Mouse (Mus musculus) frontal cortex, postnatal 25 days (tissue): ENCODE data around the gene Gstm6.
"Not testable (repeated sequence)": the region's sequence is repeated elsewhere in the genome, so short reads cannot be mapped to it uniquely, and the experiment has no call there.

Source experiments
- DNase-seq, 2 experiments: peaks; one replicate each; pipeline ENCODE4 v3.0.0; 2022; ENCODE audit warnings: low spot score in 2 of 2

The Gstm6 gene

GRCm38 (mm10) chr3:107943239-107943990 lies at the start of gene Gstm6:
Gstm6 (minus strand) TSS chr3:107943749.
- DNase-seq = no peak

GRCm38 (mm10) chr3:107986041-107986562 lies 42.6 kb upstream of the Gstm6 start, which contains the start of gene Gstm2:
Gstm2 (minus strand) TSS chr3:107986453.
- no peak for DNase-seq

GRCm38 (mm10) chr3:107985141-107985540 lies 41.6 kb upstream of the Gstm6 start:
- not testable (repeated sequence) for DNase-seq

GRCm38 (mm10) chr3:107984471-107984870 lies 40.9 kb upstream of the Gstm6 start:
- DNase-seq = no peak

- no peak for DNase-seq
Measured at GRCm38 (mm10) chr3:107983771-107984170, 40.2 kb upstream of the Gstm6 start.

- no peak for DNase-seq
Measured at GRCm38 (mm10) chr3:107982726-107983125, 39.2 kb upstream of the Gstm6 start.

- no peak for DNase-seq
Measured at GRCm38 (mm10) chr3:107981261-107981660, 37.7 kb upstream of the Gstm6 start.

- DNase-seq = no peak
Measured at GRCm38 (mm10) chr3:107977691-107978090, 34.1 kb upstream of the Gstm6 start.

- DNase-seq = no peak
Measured at GRCm38 (mm10) chr3:107974237-107974636, 30.7 kb upstream of the Gstm6 start.

GRCm38 (mm10) chr3:107972070-107972469 lies 28.5 kb upstream of the Gstm6 start:
- no peak for DNase-seq

- not testable (repeated sequence) for DNase-seq
Measured at GRCm38 (mm10) chr3:107971101-107971500, 27.6 kb upstream of the Gstm6 start.

GRCm38 (mm10) chr3:107968724-107969395 lies 25.3 kb upstream of the Gstm6 start, which contains the start of gene Gstm3:
Gstm3 (minus strand) TSS chr3:107969283.
- DNase-seq = no peak

GRCm38 (mm10) chr3:107966631-107967030 lies 23.1 kb upstream of the Gstm6 start:
- DNase-seq = no peak

GRCm38 (mm10) chr3:107965592-107965991 lies 22.0 kb upstream of the Gstm6 start:
- no peak for DNase-seq

- no peak for DNase-seq
Measured at GRCm38 (mm10) chr3:107964656-107965308, 21.2 kb upstream of the Gstm6 start.

GRCm38 (mm10) chr3:107964026-107964425 lies 20.5 kb upstream of the Gstm6 start:
- DNase-seq = no peak

- DNase-seq = not testable (repeated sequence)
Measured at GRCm38 (mm10) chr3:107955260-107955659, 11.7 kb upstream of the Gstm6 start.

- DNase-seq = no peak
Measured at GRCm38 (mm10) chr3:107953906-107954305, 10.4 kb upstream of the Gstm6 start.

- no peak for DNase-seq
Measured at GRCm38 (mm10) chr3:107953328-107953755, 9.8 kb upstream of the Gstm6 start.

- no peak for DNase-seq
Measured at GRCm38 (mm10) chr3:107950531-107950930, 7.0 kb upstream of the Gstm6 start.

GRCm38 (mm10) chr3:107949461-107949860 lies 5.9 kb upstream of the Gstm6 start:
- not testable (repeated sequence) for DNase-seq

- DNase-seq = no peak
Measured at GRCm38 (mm10) chr3:107945729-107946128, 2.2 kb upstream of the Gstm6 start.
